Mouse (Mus musculus) retina, adult 2 months (tissue): ENCODE measurements at regions not wholly inside any gene's neighbourhood (a gene's known extent, or its start where the extent isn't known, plus 50 kb on each side); places are given as distances from the start of the nearest gene placed in this dataset.

ENCODE experiments used
- DNase-seq: peaks from one replicate; pipeline ENCODE4 v3.0.0-alpha.2; 2012; ENCODE audit warnings: low read depth, low spot score

DNA sequence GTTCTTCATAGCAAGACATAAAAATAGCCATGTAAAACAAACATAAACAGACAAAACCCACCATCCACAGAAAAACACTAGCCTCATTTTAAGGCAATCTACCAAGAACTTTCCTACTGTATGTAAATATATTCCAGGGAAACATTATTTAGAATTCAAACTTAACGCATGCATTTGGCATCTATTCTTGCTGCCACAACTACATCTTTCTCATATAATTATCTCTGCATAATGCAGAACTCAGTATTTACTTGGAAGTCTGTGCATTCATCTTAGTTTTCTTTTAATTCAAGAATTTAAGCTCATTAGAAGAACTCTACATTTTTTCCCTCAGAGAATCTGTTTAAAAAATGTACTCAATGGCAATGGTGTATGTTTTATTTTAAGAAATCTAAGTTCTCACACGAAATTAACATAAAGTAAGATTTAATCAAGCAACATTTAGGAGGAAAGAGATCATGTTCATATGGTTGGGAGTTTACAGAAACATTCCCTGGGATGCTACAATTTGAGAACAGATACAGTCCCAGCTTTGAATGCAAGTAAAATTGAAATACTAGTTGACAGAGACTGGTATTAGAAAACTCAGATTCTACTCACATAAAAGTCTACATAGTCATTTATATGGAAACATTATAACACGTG lies 1114.7 kb downstream of the Sorcs1 start:
- DNase-seq, result no peak

DNA sequence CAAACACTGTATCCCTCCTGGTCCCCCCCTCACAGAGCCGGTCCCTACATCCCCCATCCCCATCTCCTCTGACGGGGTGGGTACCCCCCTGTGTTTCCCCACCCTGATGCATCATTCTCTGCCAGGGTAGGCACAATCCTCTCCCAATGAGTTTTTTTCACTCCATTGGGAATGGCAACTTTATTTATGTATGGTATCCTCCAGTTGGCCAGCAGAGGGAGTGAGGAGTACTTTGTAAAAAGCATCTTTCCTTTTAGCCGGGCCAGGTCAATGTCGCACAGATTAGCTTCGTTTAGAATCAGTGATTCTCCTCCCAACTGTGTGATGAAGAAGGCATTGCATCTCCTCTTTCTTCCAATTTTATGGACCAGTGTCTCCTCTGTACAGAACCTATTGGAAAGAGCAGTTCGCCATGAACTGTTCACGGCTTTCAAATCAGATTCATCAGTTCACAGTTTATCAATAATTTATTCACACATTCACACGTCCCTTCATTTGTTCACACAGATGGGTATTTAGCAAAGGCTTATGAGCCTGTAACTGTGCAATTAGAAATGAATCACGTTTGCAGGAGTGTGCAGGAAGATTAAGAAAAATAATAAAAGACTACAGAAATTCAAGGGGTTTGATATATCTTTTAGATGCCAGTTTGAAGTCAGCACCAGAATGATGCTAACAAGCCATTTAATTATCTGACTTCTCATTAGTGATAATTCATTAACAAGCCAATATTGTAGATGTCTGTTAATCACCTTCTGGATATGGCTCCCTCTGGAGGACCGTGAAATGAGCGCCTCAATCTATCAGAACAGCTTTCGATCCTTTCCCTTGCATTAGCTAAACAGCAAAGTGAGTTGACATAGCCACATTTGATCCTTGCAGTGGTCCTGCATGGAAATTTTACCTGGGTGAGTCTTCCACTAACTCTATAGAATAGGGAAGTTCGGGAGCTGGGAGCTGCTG lies 1138.7 kb downstream of the Sorcs1 start:
- peak; percentile 23 for DNase-seq
